Mouse (Mus musculus) ovary, postnatal 10 days (tissue): Measurements from ENCODE around the gene Pdzd2.

Experiments used
- DNase-seq: peaks from one replicate; pipeline ENCODE4 v3.0.0; 2022; ENCODE audit warnings: low spot score

Pdzd2 gene

DNA sequence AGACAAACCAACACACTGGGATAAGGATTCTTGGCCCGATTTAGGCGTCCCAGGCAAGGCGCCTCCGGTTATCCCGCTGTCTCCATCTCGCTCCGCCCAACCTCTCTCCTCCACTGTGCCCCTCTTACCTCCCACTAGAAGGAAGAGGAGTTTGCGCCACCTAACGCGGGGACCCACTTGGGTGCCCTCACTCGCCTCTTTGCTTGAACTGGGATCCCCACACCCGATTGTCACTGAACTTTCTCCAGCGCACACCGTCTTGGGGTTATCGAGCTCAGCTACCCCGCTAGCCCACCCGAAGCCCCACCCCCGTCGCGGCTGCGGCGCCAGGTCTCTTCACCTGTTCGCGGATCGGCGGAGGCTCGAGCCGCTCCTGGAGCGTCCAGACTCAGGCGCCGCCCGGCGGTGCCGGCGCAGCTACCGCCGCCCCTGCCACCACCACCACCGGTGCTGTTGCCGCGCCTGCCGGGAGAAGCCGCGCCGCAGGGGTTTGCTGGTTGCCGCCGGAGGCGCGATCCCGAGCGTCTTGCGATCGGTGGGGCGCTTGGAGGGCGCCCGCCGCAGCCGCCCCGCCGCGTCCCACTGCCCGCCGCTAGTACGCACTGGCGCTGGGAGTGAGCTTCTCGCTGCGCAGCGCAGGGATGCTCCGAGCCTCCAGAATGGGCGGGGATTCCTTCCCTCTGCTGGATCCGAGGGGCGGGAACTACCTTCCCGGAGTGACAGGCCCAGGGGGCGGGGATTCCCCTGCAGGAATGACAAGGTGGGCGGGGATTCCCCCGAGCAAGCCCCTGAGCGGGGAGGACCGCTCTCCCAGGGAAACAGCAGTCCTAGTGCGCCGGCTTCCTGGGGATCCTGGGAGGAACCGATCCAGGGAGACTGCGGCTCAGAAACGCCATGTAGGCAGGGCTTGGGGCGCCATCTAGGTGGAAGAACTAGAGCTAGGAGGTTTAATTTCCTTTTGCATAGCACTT, at the start of gene Pdzd2:
TSS of gene Pdzd2 (minus strand) at position 648 of the 971 bp plus-strand sequence.
- DNase-seq: peak; percentile 85

DNA sequence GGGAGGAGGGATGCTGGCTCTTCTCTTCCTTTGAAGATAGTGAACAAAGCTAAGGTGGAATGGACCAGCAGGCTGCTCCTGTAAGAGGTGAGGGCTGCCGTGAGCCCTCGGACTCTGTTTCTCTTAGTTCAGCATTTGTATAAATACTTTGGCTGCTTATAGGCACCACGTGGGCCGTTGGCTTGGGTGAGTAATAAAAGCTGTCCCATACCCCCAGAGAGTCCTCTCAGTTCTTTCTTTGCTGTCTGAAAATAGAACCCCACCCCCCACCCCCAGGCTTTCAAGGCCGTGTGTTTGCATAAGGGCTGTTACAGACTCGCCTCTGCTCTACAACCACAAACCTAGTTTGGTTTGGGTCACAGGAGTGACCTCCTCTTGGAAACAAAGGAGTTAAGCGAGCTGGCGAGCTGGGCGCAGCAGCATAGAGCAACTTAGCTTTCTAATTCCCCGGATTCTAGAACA, 49.7 kb upstream of the Pdzd2 start:
- no peak for DNase-seq

DNA sequence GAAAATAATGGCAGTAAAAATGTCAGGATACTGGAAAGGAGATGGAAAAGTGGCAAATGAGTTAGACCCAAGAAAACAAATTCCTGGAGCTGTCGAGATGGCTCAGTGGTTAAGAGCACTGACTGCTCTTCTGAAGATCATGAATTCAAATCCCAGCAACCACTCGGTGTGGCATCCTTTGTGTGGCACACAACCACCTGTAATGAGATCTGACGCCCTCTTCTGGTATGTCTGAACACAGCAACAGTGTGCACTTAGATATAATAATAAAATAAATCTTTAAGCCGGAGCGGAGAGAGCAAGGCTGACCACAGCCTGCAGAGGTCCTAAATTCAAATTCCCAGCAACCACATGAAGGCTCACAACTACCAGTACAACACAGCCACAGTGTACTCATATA, 48.8 kb upstream of the Pdzd2 start:
- DNase-seq: no peak

DNA sequence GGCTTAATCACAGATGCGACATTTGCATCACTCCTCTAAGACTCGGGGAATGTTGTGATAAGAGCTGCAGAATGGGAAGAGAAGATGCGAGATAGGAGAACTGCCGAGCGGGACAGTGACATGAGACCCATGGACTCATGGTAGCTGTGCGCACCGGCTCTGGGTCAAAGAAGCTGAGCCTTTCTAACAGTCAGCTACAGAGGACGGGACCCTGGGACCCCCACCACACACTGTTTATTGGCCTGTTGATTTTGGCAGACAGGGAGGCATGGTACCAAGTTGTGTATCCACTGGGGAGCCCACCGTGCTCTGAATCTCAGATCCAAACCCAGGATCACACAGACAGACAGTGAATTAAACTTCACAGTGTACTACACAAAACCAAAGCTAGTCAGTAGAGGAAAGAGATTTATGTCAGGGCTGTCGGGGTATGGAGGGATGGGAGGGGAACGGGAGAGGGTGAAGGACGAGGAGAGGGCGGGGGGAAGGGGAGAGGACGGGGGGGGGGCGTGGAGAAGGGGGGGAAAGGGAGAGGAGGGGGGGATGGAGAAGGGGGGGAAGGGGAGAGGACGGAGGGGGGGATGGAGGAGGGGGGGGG, 42.1 kb upstream of the Pdzd2 start:
- no peak for DNase-seq

DNA sequence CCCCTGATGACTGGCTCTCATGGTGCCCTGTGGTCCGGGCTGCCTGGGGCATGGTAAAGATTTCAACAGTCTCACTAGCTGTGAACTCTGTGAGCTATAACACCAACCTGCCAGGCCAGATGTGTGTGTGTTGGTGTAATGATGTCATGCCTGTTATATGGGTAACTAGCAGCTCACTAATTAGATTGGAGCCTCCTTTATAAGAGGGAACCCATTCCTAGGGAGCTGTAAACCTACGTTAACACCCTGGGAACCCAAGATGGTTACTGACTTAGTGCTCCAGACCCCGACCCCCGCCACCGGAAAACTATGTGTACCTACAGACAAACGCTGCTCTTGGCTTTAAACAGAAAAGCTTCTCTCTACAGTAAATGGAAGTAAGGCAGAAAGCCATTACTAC, 41.6 kb upstream of the Pdzd2 start:
- no peak for DNase-seq

DNA sequence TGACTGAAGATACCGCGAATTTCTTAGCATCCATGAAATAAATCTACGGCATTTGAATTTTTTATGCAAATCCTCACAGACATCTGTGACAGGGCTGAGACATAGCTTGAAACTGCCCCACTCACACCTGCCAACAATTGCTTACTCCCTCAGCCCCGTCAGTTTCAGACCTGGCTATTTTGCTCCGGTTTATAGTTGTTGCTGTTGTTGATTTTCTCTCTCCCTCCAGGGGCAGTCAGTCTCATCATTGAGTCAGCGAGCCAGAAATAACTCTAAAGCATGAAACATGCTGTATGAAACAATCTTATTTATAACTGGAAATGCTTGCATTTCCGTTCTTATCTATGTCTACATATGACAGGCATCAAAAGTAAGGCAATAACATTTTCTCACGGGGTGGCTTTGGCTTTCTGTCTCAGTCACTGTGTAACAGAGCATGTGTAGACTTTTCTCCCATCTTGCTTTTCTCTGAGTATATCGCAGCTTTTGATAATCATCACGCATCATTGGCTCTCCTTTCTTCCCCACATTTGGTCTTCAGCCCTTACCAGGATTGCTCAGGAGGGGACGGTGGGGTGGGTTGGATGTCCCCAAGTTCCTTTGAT, 34.5 kb upstream of the Pdzd2 start:
- no peak for DNase-seq

DNA sequence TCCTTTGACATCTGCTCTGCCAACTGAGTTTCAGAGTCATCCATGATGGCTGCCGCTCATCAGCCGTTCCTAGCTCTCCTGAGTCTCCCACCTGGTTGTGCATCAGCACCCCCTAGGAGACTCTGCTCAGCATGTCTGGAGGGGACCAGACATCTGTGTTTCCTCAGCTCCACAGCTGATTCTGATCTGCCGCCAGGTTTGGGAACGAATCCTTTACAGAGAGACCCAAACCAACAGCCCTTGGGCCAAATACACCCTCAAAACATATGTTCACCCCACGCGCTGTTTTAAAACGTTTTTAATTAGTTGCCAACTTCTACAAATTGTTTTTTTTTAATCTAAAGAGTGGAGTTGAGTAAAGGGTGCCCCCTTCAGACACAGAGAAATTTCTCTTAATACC, 31.2 kb upstream of the Pdzd2 start:
- no peak for DNase-seq

DNA sequence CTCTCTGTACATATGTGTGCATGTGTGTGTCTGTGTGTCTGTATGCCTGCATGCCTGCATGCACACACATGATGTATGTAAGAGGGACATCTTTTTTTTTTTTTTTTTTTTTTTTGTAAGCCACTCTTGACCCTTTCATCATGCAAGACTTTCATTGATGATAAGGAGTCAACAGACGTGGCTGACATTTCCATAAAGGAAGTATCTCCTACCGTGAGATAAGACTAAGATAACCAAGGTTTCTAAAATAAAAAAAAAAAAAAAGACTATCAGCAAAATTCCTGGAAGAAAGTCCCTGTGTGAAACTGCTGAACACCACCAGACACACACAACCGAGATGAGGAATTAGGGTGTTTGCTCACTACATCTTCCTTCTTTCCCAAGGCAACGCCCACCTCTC, 27.1 kb upstream of the Pdzd2 start:
- no peak for DNase-seq

DNA sequence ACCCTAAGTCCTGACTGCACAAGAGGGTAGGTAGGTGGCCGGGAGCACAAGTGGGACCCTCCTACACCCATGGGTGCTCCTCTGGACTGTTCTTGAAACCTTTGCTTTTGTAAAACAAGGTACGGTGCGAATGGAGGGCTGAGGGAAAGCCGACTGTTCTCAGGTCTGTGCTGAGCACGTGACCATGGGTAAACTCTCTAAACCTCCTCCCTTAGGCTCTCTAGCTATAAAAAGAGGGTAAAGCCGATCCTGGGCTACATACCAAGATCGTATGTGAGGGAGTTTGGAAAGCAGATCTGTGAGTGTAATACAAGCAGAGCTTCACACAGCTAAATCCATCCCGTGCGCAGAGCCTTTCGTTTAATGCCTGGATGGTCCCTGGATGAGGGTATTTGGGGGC, 23.4 kb upstream of the Pdzd2 start:
- no peak for DNase-seq

DNA sequence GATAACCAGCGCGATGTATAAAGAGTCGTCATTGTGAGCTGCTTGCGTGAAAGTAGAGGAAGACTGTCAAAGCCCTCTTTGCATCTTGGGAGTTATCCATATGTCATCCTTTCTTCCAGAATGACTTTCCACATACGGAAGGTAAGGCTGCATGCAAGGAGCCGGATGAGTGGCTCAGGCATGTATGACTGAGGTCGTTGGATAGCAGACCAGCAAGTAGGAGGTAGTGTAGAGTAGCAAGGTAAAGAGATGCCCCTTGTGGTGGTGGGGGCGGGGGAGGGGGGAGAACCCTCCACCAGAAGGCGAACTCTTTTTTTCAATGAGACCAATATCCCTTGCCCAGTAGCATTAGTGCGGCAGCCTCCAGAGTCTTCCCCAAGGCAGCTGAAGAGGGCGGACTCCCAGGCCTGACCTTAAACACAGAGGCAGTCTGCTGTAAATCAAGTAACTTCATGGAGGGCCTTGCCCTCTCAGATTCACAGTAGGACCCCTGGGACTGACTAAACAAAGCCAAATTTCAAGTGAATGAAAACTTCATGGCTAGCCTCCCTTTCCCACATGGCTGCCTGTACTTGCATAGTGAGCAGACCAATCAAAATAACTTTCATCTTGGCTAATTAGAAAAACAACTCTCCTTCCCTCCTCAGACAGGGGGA, 22.7 kb upstream of the Pdzd2 start:
- no peak for DNase-seq

DNA sequence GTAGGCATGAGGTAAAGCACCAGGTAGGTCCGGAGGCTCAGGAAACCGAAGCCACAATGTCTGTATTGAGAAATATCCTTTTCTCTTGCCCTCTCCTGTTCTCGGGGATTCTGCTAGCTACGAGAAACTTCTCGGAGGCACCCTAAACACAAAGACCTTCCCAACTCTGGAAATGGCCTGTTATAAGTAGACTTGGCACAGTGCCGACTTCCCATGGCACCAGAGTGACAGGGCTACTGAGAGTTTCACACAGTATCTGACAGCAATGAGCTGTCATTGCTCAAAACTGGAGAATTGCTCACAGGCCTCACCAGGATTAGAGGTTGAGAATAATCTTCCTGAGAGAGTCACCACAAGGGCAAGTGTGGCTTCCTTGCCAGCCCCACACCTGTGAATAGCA, 21.0 kb upstream of the Pdzd2 start:
- no peak for DNase-seq

DNA sequence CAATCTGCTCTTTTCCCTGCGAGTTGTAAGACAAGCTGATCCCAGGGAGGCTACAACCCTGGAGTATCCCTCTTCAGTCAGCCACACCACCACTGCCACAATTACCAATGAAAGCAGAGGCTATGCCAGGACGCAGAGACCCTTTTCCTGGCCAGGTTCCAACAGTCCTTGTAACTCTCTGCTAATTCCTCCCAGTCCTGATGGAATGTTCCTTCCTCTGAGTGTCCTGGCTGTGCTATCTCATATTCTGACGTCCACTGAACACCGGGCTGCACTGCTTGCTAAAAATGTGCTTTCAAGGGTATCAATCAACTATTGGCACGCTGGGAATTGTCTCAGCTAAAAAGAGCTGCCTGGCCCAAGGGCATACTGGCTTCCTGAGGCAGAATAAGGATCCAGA, 18.7 kb upstream of the Pdzd2 start:
- no peak for DNase-seq

DNA sequence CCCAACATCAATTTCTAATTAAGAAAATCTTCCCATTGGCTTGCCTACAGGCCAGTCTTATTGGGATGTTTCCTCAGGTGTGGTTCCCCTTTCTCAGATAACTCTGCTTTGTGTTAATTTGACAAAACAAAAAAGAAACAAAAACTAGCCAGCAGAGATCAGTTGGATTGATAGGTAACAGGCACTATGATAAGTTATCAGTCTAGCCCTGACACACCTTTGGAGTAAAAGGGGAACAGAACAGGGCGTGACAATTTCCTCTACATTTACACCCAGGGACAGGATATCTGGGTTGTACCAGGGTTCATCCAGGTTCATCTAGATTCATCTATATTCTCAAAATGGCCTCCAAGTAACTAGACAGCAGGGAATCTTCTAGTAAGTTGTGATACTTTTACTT, 18.0 kb upstream of the Pdzd2 start:
- DNase-seq: no peak

DNA sequence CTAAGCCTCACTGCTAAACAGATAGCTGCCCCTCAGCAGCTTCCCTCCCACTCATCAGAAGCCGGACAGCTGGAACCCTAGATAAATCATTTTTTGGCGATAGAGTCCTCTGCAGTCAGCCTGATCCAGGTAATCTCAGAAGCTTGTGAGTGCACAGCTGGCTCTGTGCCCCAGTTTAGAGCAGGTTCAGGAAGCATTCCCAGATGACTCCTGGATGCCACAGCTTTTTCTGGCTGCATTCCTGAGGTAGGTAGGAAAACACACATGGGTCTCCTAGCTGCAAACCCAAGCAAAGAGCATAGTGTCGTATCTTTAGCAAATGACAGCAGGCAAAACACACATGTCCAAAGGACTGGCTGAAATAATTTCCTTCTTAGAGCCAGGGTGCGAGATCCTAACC, 13.5 kb upstream of the Pdzd2 start:
- DNase-seq: no peak

DNA sequence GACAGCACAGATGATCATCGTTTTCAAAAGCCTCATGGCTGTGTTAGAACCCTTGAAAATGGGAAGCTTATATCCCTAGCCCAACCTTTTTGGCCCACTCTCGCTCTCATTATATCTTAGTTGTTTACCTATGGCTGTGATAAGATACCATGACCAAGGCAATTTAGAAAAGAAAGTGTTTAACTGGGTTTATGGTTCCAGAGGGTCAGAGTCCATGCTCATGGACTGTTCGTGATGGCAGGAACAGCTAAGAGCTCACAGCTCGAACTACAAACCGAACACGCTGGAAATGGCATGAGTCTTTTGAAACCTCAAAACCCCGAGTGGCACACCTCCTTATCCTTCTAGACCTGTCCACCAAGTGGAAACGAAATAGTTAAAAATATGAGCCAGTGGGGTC, 11.2 kb upstream of the Pdzd2 start:
- no peak for DNase-seq

DNA sequence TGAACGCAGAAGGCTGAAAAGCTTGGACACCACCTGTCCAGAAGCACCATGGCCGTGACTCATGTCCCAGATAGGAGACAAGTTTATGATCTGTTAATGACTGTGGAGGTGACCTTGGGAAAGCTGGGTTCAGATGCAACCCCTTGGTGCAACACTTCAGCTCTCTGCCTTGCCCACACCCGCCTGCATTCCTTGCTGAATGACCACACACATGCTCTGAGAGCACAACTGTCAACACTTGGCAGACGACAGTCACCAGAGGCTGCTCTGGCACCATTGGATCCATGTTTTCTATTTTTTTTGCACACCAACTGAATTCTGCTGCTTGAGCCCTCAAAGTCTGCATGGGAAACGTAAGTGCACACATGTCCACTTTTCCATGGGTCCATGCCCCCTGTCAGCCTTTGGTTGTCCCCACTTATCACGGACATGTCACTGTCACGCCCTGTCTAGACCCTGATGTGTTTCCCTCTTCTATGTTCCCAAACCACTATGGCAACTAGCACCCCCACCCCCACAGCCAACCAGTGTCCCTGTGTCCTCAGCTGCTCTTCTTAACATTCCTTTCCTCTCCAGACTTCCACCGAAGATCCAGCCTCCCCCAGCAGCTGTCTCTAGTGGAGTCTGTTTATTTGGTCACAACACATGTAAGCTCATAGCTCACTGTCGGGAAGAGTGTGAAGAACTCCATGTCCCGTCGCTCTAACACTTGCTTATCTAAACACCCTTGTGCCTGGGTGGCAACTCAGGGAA, 10.0 kb upstream of the Pdzd2 start:
- no peak for DNase-seq

DNA sequence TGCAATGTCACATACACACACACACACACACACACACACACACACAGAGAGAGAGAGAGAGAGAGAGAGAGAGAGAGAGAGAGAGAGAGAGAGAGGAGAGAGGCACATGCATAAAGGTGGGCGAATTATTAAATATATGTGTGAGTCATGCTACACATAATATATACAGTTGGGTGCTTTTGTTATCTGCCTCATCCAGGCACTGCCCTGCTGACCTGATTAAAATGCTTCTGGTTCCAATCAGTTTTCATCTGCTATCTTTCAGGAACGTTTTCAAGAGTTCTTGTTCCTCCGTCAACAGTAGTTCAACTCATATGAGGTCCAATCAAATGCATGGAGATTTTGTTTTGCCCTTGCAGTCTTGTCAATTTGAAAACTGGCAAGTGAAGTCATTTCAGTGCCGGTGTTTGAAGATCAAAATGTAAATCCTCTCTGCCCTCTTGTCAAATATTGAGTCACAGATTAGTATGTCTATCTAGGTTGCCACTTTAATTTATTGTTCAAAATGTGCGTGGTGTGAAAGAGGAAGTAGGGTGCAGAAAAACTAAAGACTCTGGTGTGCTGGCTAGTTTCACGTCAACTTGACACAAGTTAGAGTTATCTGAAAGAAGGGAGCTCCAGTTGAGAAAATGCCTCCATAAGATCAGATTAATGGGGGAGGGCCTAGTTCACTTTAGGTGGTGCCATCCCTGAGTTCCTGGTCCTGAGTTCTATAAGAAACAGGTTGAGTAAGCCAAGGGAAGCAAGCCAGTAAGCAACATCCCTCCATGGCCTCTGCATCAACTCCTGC, 2.6 kb upstream of the Pdzd2 start:
- no peak for DNase-seq

DNA sequence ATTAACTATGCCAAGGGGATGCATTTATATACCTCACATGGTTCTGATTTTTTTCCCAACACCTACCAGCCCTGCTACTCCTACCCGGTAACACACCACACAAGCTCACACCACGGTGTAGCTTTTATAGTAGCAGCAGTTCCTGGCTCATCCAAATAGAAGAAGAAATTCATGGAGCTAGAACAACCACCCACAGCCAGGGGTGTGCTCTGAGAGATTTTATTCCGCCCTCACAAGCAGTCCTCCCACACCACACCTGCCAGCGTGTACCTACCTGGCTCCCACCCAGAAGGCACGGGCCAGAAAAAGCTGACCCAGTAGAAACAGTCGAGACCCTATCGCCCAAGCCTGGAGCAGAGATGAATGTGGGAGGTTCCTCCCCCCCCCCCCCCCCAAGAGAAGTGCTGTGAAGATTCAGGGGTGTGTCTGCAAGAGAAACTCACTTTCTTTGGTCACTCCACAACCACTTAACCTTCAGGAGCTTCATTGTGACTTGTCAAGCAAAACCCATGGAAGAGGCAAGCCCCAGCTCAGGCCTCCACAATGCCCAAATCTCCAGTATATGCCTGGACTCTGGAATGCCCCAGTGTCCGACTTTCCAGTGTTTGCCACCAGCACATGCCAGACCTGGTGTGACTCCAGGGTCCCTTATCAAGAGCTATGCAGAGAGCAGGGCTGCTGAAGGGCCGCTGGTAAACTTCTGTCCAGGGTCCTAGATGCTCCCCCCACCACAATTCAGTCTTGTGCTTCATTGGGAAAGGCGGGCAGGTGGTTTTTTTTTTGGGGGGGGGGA, 1.2 kb downstream of the Pdzd2 start:
- no peak for DNase-seq

DNA sequence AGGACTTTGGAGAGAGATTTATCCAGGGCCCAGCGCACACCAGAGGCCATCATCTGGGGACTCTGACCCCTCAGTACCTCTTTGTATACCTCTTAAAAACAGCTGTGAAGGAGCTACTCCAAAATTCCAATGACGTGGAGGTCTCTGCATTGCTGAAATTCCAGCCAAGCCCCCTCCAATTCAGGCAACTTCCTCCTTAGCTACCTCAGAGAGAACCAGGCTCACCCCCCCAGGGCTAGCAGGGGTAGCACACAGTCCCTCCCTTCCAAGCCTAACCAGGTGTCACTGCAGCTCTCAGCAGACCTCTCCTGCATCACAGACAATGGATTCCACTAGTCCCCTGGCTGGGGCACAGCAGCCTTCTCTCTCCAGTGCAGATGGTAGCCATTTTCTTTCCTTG, 4.5 kb downstream of the Pdzd2 start:
- no peak for DNase-seq

DNA sequence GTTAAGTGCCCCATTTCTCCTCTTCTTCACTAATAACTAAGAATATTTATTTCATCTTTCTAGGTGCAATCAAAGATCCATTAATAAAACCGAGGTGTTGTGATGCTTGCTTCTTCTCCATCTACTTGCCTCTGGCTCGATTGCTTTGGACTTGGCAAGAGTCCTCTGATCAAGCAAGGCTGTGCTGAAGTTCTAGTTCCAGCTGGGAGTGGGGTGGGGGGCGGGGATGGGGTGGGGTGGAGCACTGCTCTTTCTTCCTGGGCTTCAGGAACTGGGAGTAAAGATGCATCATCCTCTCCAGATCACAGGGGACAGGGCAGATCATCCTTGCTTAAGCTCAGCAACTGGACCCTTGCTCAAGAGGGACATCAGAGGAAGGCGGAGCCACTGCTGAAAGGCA, 5.5 kb downstream of the Pdzd2 start:
- DNase-seq: no peak
